Mouse (Mus musculus) MEL (cell line): ENCODE results near the gene Runx3. TPM values are rescaled to one million over a fixed set of nuclear protein-coding genes. Genes with fewer than 3 reads are reported as not detected.
A peak's percentile ranks its signal among the peaks of the same experiment; 100 is the strongest.
"Not testable (repeated sequence)": the region's sequence is repeated elsewhere in the genome, so short reads cannot be mapped to it uniquely, and the experiment has no call there.

ENCODE experiments used
- DNase-seq: peaks from one replicate; pipeline ENCODE4 v3.0.0; 2011; ENCODE audit warnings: low read depth, low spot score
- H3K27ac ChIP-seq: 2 replicates; pipeline ENCODE4 v1.5.1; 2012; ENCODE audit warnings: low read depth, mild to moderate bottlenecking, control low read depth, low read length, moderate library complexity; ENCODE audit not compliant: control insufficient read depth
- H3K27me3 ChIP-seq, 2 experiments: fragments of 150-350 bp in 1 of 2; sonication (generic) in 1 of 2; 2 replicates each; pipeline ENCODE4 v1.6.1; 2012; ENCODE audit warnings: low read length in 2 of 2, mild to moderate bottlenecking in 2 of 2, improper control_type of control experiment in 1 of 2, moderate library complexity in 1 of 2; ENCODE audit not compliant: insufficient read depth in 2 of 2, control insufficient read depth in 1 of 2
- H3K36me3 ChIP-seq, 2 experiments: 2 replicates each; pipeline ENCODE4 v1.6.1; 2012 to 2014; ENCODE audit warnings: low read length in 2 of 2, improper control_type of control experiment in 1 of 2, inconsistent platforms in 1 of 2, mild to moderate bottlenecking in 1 of 2; ENCODE audit not compliant: insufficient read depth in 2 of 2, control insufficient read depth in 1 of 2
- H3K4me1 ChIP-seq, 2 experiments: fragments of 150-350 bp in 1 of 2; sonication (generic) in 1 of 2; 2 replicates each; pipeline ENCODE4 v1.6.1; 2012; ENCODE audit warnings: low read length in 2 of 2, improper control_type of control experiment in 1 of 2, mild to moderate bottlenecking in 1 of 2; ENCODE audit not compliant: insufficient read depth in 2 of 2, control insufficient read depth in 1 of 2
- H3K4me3 ChIP-seq, 2 experiments: fragments of 150-350 bp in 1 of 2; sonication (generic) in 1 of 2; 2 replicates each; pipeline ENCODE4 v1.5.1; 2012; ENCODE audit warnings: low read depth in 2 of 2, low read length in 2 of 2, mild to moderate bottlenecking in 2 of 2, moderate library complexity in 2 of 2, control low read depth in 1 of 2, improper control_type of control experiment in 1 of 2; ENCODE audit not compliant: control insufficient read depth in 1 of 2, insufficient read depth in 1 of 2
- H3K79me2 ChIP-seq: 2 replicates; pipeline ENCODE4 v1.6.1; 2012; ENCODE audit warnings: mild to moderate bottlenecking, low read length, moderate library complexity; ENCODE audit not compliant: control insufficient read depth, poor library complexity, insufficient read depth
- H3K9ac ChIP-seq: 2 replicates; pipeline ENCODE4 v1.6.1; 2012; ENCODE audit warnings: low read depth, mild to moderate bottlenecking, control low read depth, low read length, moderate library complexity; ENCODE audit not compliant: control insufficient read depth, poor library complexity, severe bottlenecking
- H3K9me3 ChIP-seq: fragments of 150-350 bp; sonication (generic); replicated peaks from 2 replicates; pipeline ENCODE4 v1.6.1; 2012; ENCODE audit warnings: mild to moderate bottlenecking, low read length, improper control_type of control experiment, moderate library complexity; ENCODE audit not compliant: insufficient read depth
- CTCF ChIP-seq, 3 experiments: IDR thresholded peaks in 2 of 3; conservative IDR thresholded peaks in 1 of 3; 2 replicates each; pipeline ENCODE4 v1.5.1; 2011 to 2012; ENCODE audit warnings: low read length in 3 of 3, low read depth in 2 of 3, mild to moderate bottlenecking in 2 of 3, improper control_type of control experiment in 1 of 3, inconsistent platforms in 1 of 3, mixed read lengths in 1 of 3, moderate library complexity in 1 of 3; ENCODE audit not compliant: control insufficient read depth in 1 of 3, insufficient read depth in 1 of 3, poor library complexity in 1 of 3, severe bottlenecking in 1 of 3
- ETS1 ChIP-seq: IDR thresholded peaks from 2 replicates; pipeline ENCODE4 v1.6.1; 2012; ENCODE audit warnings: low read depth, mild to moderate bottlenecking, inconsistent platforms, low read length, improper control_type of control experiment, moderate library complexity
- HCFC1 ChIP-seq: IDR thresholded peaks from 2 replicates; pipeline ENCODE4 v1.6.1; 2012; ENCODE audit warnings: low read depth, mild to moderate bottlenecking, inconsistent platforms, low read length, improper control_type of control experiment, moderate library complexity
- JUND ChIP-seq: IDR thresholded peaks from 2 replicates; pipeline ENCODE4 v1.6.1; 2011; ENCODE audit warnings: low read depth, mild to moderate bottlenecking, improper control_type of control experiment, low read length
- MXI1 ChIP-seq: IDR thresholded peaks from 2 replicates; pipeline ENCODE4 v1.6.1; 2011; ENCODE audit warnings: mild to moderate bottlenecking, low read depth, low read length, improper control_type of control experiment
- NRF1 ChIP-seq: IDR thresholded peaks from 2 replicates; pipeline ENCODE4 v1.6.1; 2014; ENCODE audit warnings: low read depth, mild to moderate bottlenecking, inconsistent platforms, low read length, improper control_type of control experiment, moderate library complexity; ENCODE audit not compliant: poor library complexity, insufficient read depth, severe bottlenecking
- POLR2A ChIP-seq, 2 experiments: IDR thresholded peaks; 2 replicates each; pipeline ENCODE4 v1.6.1; 2011 to 2012; ENCODE audit warnings: low read length in 2 of 2, mild to moderate bottlenecking in 2 of 2, control low read depth in 1 of 2, improper control_type of control experiment in 1 of 2, low read depth in 1 of 2, moderate library complexity in 1 of 2; ENCODE audit not compliant: control insufficient read depth in 1 of 2, insufficient read depth in 1 of 2, poor library complexity in 1 of 2
- SIN3A ChIP-seq: IDR thresholded peaks from 2 replicates; pipeline ENCODE4 v1.6.1; 2012; ENCODE audit warnings: low read length, improper control_type of control experiment, inconsistent platforms
- TBP ChIP-seq: IDR thresholded peaks from 2 replicates; pipeline ENCODE4 v1.8.0; 2011; ENCODE audit warnings: low read depth, low read length, improper control_type of control experiment
- USF1 ChIP-seq: IDR thresholded peaks from 2 replicates; pipeline ENCODE4 v1.6.1; 2014; ENCODE audit warnings: low read depth, mild to moderate bottlenecking, inconsistent platforms, low read length, improper control_type of control experiment, moderate library complexity
- polyA plus RNA-seq, 2 experiments: library from polyadenylated mRNA; stranded (reverse) in 1 of 2; unstranded in 1 of 2; fragments of >175 nt in 1 of 2; fragments of >200 nt in 1 of 2; gene quantifications; 2 replicates each; pipeline versions ENCODE4 v1.2.1 to v1.2.4; 2012; ENCODE audit warnings: low replicate concordance in 2 of 2, low read depth in 1 of 2; ENCODE audit not compliant: insufficient read length in 2 of 2, insufficient read depth in 1 of 2, missing spikeins in 1 of 2
- total RNA-seq: library from RNA; depleted of rRNA; stranded (reverse); fragments of 300-350 nt; gene quantifications from 2 replicates; pipeline ENCODE4 v1.2.3, GENCODE M21; 2012

Gene Runx3
- total and polyA plus RNA-seq, 3 experiments: 4.3 to 29.2 TPM; not detected in 1

GRCm38 (mm10) chr4:135179077-135179481 lies 58.6 kb downstream of the Runx3 start:
- H3K9me3 ChIP-seq: no peaks in the 10 kb centered on the region
- TF ChIP-seq MXI1 (no peak), USF1 (peak; percentile 24; the same call in 1 of the 2 replicates), CTCF (IDR thresholded peaks at IDR 0.05 in 2 of 3, conservative IDR thresholded peaks at IDR 0.05 in 1 of 3; ENCODE audit: control insufficient read depth in 1 of 3, insufficient read depth in 1 of 3, low read depth in 2 of 3, low read length in 3 of 3, poor library complexity in 1 of 3, severe bottlenecking in 1 of 3) (peak; percentile 29 to 72 (median 33))
- TF ChIP-seq, all 39 proteins: peak for 2
- Histone ChIP-seq H3K27ac (no peak overlapping the region), H3K27me3 (no peaks in the 10 kb centered on the region), H3K4me1 (peaks cover 7 to 19% of the 10 kb centered on the region in 2 experiments), H3K36me3 (peaks cover 0 to 12% of the 10 kb centered on the region in 2 experiments; a peak in 2 of 4 replicates), H3K79me2 (no peaks in the 10 kb centered on the region), H3K4me3 (no peak overlapping the region), H3K9ac (no peak overlapping the region)
- peak; percentile 47 for DNase-seq

GRCm38 (mm10) chr4:135181819-135182218 lies 61.4 kb downstream of the Runx3 start:
- peak overlapping the region; percentile 27 for H3K9ac ChIP-seq
- H3K4me3 ChIP-seq: no peak overlapping the region
- H3K4me1 ChIP-seq: peaks cover 9 to 20% of the 10 kb centered on the region in 2 experiments
- TF ChIP-seq ETS1 (peak; percentile 34; the same call in 1 of the 2 replicates), TBP (0 out of 2 replicates have a peak, but pooled peaks have one; percentile 12), JUND (no peak), SIN3A (0 out of 2 replicates have a peak, but pooled peaks have one; percentile 25)
- peak overlapping the region; percentile 59 for H3K27ac ChIP-seq
- H3K79me2 ChIP-seq: peaks cover 2% of the 10 kb centered on the region; the same call in 1 of the 2 replicates
- peaks cover 0 to 14% of the 10 kb centered on the region in 2 experiments; a peak in 2 of 4 replicates for H3K36me3 ChIP-seq
- no peaks in the 10 kb centered on the region for H3K9me3 ChIP-seq
- DNase-seq: peak; percentile 82
- no peaks in the 10 kb centered on the region for H3K27me3 ChIP-seq

- TF ChIP-seq SIN3A (peak; percentile 55), POLR2A (IDR thresholded peaks at IDR 0.05; ENCODE audit: control insufficient read depth in 1 of 2, insufficient read depth in 1 of 2, low read depth in 1 of 2, low read length in 2 of 2, poor library complexity in 1 of 2) (peak in 1 of 2 experiments; percentile 50; a peak in 1 of 4 replicates), TBP (0 out of 2 replicates have a peak, but pooled peaks have one; percentile 43), ETS1 (peak; percentile 31; the same call in 1 of the 2 replicates), HCFC1 (peak; percentile 57; the same call in 1 of the 2 replicates), NRF1 (peak; percentile 20; the same call in 1 of the 2 replicates)
- TF ChIP-seq, all 39 proteins: peak for 6; not testable (repeated sequence) for 33
- not testable (repeated sequence) for H3K9me3 ChIP-seq, H3K79me2 ChIP-seq, H3K27me3 ChIP-seq, H3K9ac ChIP-seq
- peak overlapping the region in 1 of 2 experiments; percentile 10; a peak in 1 of 4 replicates for H3K4me3 ChIP-seq
- H3K27ac ChIP-seq: peak overlapping the region; percentile 65
- H3K4me1 ChIP-seq: peaks cover 9 to 20% of the 10 kb centered on the region in 2 experiments
- peaks cover 5 to 16% of the 10 kb centered on the region in 2 experiments for H3K36me3 ChIP-seq
- peak; percentile 82 for DNase-seq
Measured at GRCm38 (mm10) chr4:135184277-135184676, 63.8 kb downstream of the Runx3 start.
